Mouse (Mus musculus): ENCODE results near the gene Trim44. TPM values are rescaled to one million over a fixed set of nuclear protein-coding genes. Genes with fewer than 3 reads are reported as not detected.

Gene Trim44
- polyA plus RNA-seq, 1 experiment, result 117 TPM

DNA sequence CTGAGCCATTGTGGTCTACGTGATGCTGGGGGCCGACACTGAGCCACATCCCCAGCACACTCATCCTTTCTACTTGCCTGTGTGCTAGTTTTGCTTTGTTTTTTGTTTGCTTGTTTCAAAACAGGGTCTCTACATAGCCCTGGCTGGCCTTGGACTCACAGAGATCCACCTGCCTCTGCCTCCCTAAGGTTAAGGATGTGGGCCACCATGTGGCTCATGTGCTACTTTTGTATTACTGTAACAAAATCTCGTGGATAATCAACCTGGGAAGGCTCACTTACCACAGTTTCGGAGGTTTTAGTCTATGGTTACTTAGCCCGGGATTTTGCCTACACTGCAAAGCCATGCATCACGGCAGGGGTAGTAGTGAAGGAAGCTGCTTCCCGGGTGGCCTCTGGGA, 125.5 kb downstream of the Trim44 start:
- TF ChIP-seq CTCF (IDR thresholded peaks at IDR 0.05; ENCODE audit: extremely low read depth, insufficient read depth, low read length) (no peak), POLR2A (IDR thresholded peaks at IDR 0.05; ENCODE audit: extremely low read depth, insufficient read depth, low read length) (no peak)
- Histone ChIP-seq H3K27ac (ENCODE audit: insufficient read depth, low read length) (no peak overlapping the region), H3K4me3 (ENCODE audit: insufficient read depth, low read length) (no peak overlapping the region), H3K4me1 (ENCODE audit: control insufficient read depth, insufficient read depth, low read length) (peaks cover 1% of the 10 kb centered on the region; the same call in 1 of the 2 replicates)

DNA sequence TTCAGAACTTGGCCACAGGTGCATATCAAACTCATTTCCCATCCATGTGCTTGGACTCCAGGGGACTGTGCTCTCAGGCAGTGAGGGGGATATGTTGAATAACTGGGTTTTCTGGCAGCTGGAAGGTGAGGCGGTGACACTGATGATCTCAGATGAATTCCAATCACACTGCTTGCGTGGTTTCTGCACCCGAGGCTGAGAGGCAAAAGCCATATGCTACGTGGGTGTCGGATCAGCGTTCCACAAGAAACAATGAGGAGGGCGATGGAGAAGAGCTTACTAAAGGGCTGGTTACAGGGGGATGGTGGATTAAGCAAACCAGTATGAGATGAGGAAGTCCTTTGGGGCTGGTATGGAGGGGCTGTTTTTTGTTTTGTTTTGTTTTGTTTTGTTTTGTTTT, 127.8 kb downstream of the Trim44 start:
- Histone ChIP-seq H3K4me3 (ENCODE audit: insufficient read depth, low read length) (no peak overlapping the region), H3K4me1 (ENCODE audit: control insufficient read depth, insufficient read depth, low read length) (peaks cover 1% of the 10 kb centered on the region; the same call in 1 of the 2 replicates), H3K27ac (ENCODE audit: insufficient read depth, low read length) (no peak overlapping the region)
- no peak for TF ChIP-seq CTCF (IDR thresholded peaks at IDR 0.05; ENCODE audit: extremely low read depth, insufficient read depth, low read length)
- TF ChIP-seq POLR2A (IDR thresholded peaks at IDR 0.05; ENCODE audit: extremely low read depth, insufficient read depth, low read length), result no peak

DNA sequence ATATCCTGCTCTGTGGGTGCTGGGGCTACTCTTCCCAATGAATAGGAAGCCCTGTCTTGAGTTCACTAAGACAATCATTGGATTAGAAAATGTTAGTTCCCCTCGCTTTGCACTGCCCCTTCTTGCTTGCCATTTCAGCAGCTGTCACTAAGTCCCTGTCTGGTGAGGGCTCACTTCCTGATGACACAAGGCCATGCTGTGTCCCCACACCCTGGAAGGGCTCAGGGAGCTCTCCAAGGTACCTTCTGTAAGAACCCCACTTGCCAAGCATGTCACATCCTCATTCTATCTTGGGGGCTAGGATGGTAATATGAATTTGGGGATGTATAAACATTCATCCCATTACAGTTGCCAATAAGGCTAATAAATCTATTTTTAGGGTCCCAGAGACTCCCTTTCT, 129.7 kb downstream of the Trim44 start:
- Histone ChIP-seq H3K27ac (ENCODE audit: insufficient read depth, low read length) (no peak overlapping the region), H3K4me1 (ENCODE audit: control insufficient read depth, insufficient read depth, low read length) (peaks cover 1% of the 10 kb centered on the region; the same call in 1 of the 2 replicates), H3K4me3 (ENCODE audit: insufficient read depth, low read length) (no peak overlapping the region)
- TF ChIP-seq POLR2A (IDR thresholded peaks at IDR 0.05; ENCODE audit: extremely low read depth, insufficient read depth, low read length) (no peak), CTCF (IDR thresholded peaks at IDR 0.05; ENCODE audit: extremely low read depth, insufficient read depth, low read length) (no peak)

DNA sequence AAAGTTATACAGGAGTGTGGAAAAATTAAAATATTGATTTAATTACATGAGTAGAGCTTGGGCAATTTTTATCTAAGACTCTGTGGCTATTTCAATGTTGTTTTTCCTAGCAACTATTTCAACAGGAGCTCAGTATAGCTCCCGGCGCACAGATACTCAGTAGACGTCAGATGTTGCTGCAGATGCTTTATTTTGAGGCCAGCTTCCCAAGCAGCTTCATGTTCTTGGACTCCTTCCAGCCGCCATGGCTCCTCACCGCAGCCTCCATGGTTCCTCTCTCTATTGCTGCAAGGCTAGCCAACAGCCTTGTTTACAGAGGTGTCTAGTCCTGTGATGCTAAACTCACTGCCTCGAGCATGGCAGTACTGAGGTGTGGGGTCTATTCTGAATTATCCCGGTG, 134.3 kb downstream of the Trim44 start:
- TF ChIP-seq POLR2A (IDR thresholded peaks at IDR 0.05; ENCODE audit: extremely low read depth, insufficient read depth, low read length), result no peak
- Histone ChIP-seq H3K27ac (ENCODE audit: insufficient read depth, low read length) (no peak overlapping the region), H3K4me1 (ENCODE audit: control insufficient read depth, insufficient read depth, low read length) (no peaks in the 10 kb centered on the region; the same call in 1 of the 2 replicates), H3K4me3 (ENCODE audit: insufficient read depth, low read length) (no peak overlapping the region)

DNA sequence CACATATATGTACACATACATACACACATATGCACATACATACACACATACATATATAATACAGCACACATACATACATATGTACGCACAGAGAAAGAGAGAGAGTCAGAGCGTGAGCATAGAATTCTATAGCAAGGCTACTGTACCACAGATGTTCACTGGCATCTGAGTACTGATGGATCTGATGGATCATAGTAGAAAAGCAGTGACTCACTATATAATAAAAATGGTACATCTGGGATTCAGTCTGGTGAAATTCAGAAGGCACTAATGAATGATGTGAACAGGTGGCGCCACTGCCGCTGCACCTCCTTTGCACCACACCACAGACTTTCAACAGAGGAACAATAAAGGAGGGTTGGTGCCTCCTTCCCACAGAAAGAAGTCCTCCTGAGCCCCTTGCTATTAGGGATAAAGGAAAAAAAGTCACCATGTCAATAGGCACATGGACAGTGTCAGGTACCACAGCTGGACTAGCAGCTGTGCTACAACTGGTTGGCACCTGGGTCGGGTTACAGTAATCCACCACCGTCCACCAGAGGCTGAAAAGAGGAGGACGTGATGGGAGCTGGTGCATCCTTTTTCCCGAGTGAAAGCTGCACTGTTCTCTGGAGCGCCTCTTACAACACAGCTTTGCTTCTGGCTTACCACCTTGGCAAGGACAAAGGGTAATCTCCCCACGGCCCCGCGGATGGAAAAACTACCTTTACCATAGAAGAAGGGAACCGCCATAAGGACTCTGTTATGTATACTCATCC, 139.9 kb downstream of the Trim44 start:
- TF ChIP-seq CTCF (IDR thresholded peaks at IDR 0.05; ENCODE audit: extremely low read depth, insufficient read depth, low read length) (no peak), POLR2A (IDR thresholded peaks at IDR 0.05; ENCODE audit: extremely low read depth, insufficient read depth, low read length) (no peak)
- Histone ChIP-seq H3K4me1 (ENCODE audit: control insufficient read depth, insufficient read depth, low read length) (no peaks in the 10 kb centered on the region), H3K27ac (ENCODE audit: insufficient read depth, low read length) (no peak overlapping the region), H3K4me3 (ENCODE audit: insufficient read depth, low read length) (no peak overlapping the region)

DNA sequence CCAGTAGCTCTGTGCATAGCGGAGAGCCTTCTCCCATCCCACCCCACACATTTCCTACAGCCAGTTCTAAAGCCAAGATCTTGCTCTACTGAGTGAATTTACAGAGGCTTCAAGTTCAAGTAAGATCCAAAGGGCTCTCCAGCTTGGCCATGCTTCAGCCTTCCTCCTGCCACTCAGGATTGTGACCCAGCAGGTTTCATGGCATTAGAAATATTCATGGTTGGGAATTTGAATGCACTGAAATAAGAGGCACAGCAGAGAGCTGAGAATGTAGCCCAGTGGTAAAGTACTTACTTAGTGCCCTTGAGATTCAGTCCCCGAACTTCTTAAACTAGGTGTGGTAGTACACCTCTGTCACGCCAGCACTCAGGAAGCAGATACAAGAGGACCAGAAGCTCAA, 140.7 kb downstream of the Trim44 start:
- no peaks in the 10 kb centered on the region for H3K4me1 ChIP-seq (ENCODE audit: control insufficient read depth, insufficient read depth, low read length)
- TF ChIP-seq CTCF (IDR thresholded peaks at IDR 0.05; ENCODE audit: extremely low read depth, insufficient read depth, low read length), result no peak
- TF ChIP-seq POLR2A (IDR thresholded peaks at IDR 0.05; ENCODE audit: extremely low read depth, insufficient read depth, low read length), result no peak
- H3K27ac ChIP-seq (ENCODE audit: insufficient read depth, low read length), result no peak overlapping the region
- no peak overlapping the region for H3K4me3 ChIP-seq (ENCODE audit: insufficient read depth, low read length)

DNA sequence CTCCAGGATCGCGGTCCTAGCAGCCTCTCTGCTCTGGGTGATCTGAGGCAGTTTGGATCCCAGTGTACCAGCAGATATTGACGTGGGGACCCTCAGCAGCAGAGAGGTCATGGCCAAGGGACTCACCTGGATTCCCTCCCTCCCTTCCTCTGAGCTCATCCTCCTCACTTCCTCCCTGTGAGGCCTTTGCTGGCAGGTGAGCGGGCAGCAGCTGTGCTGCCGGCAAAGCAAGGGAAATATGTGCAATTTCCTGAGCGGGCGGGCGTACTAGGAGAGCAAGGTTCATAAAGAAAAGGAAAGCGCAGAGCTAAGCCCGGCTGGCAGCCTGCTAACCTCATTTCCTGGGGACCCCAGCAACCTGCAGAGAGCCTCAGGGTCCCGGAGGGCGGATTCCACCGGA, 148.5 kb downstream of the Trim44 start:
- Histone ChIP-seq H3K4me3 (ENCODE audit: insufficient read depth, low read length) (no peak overlapping the region), H3K4me1 (ENCODE audit: control insufficient read depth, insufficient read depth, low read length) (peaks cover 10% of the 10 kb centered on the region), H3K27ac (ENCODE audit: insufficient read depth, low read length) (no peak overlapping the region)
- TF ChIP-seq POLR2A (IDR thresholded peaks at IDR 0.05; ENCODE audit: extremely low read depth, insufficient read depth, low read length) (no peak), CTCF (IDR thresholded peaks at IDR 0.05; ENCODE audit: extremely low read depth, insufficient read depth, low read length) (no peak)

DNA sequence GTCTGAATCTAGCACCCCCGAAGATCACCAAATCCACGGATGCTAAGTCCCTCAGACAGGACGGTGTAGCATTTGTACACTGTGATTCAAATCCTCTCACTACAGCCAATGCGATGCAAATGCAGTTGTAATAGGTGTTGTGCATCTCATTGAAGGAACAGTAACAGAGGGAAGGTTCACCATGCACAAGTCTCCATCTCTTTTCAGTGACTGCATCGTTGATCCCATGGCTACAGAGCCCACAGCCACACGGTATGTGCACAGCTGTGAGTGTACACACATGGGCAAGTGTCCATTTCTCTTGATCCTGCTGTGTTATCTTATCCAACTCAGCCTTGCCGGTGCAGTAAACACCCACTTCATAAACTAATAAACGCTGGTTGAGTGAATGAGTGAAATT, 148.9 kb downstream of the Trim44 start:
- no peak overlapping the region for H3K27ac ChIP-seq (ENCODE audit: insufficient read depth, low read length)
- TF ChIP-seq POLR2A (IDR thresholded peaks at IDR 0.05; ENCODE audit: extremely low read depth, insufficient read depth, low read length) (no peak), CTCF (IDR thresholded peaks at IDR 0.05; ENCODE audit: extremely low read depth, insufficient read depth, low read length) (no peak)
- H3K4me1 ChIP-seq (ENCODE audit: control insufficient read depth, insufficient read depth, low read length), result peaks cover 11% of the 10 kb centered on the region
- no peak overlapping the region for H3K4me3 ChIP-seq (ENCODE audit: insufficient read depth, low read length)

DNA sequence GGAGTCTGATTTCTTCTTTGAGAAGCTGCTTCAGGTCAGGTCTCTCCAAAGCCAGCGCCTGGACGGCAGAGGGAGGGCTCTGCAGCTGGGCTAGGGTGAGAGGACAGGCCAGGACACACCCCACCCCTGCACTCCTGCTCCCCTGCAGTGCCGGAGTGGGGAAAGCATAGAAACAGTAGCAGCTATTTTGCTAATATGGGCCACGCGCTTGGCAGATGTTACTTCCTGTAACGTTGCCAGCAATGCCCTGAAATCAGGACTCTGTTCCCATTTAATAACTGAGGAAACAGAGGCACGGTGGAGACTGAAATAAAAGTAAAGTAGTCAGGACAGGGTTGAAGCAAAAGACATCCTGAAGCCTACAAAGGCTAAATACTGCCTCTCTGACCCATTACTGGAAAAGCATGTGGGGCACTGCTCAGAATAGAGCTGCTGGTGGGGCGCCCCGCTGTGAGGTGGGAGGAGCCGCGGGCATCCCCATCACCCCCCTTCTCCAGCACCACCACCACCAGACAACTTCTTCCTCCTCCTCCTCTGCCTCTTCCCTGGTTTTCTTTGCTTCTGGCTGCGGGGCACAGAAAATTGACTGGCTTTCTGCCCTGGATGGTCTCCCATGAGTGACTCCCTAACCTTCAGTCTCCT, 149.5 kb downstream of the Trim44 start:
- TF ChIP-seq POLR2A (IDR thresholded peaks at IDR 0.05; ENCODE audit: extremely low read depth, insufficient read depth, low read length) (no peak), CTCF (IDR thresholded peaks at IDR 0.05; ENCODE audit: extremely low read depth, insufficient read depth, low read length) (no peak)
- Histone ChIP-seq H3K4me1 (ENCODE audit: control insufficient read depth, insufficient read depth, low read length) (peaks cover 14% of the 10 kb centered on the region), H3K27ac (ENCODE audit: insufficient read depth, low read length) (peak overlapping the region; percentile 41; the same call in 1 of the 2 replicates), H3K4me3 (ENCODE audit: insufficient read depth, low read length) (no peak overlapping the region)
